Mouse (Mus musculus) bone marrow macrophage, adult 2 months (primary cell): ENCODE measurements around the gene Gas2l3. TPM values are rescaled to one million over a fixed set of nuclear protein-coding genes. Genes with fewer than 3 reads are reported as not detected.

ENCODE experiments used
- H3K27ac ChIP-seq: 2 replicates; pipeline ENCODE4 v1.5.1; 2012; ENCODE audit warnings: low read depth, low read length; ENCODE audit not compliant: insufficient read depth
- H3K4me1 ChIP-seq: 2 replicates; pipeline ENCODE4 v1.6.1; 2012; ENCODE audit warnings: low read length; ENCODE audit not compliant: control insufficient read depth, insufficient read depth
- H3K4me3 ChIP-seq: 2 replicates; pipeline ENCODE4 v1.5.1; 2012; ENCODE audit warnings: mild to moderate bottlenecking, low read length, moderate library complexity; ENCODE audit not compliant: insufficient read depth
- CTCF ChIP-seq: IDR thresholded peaks from 2 replicates; pipeline ENCODE4 v1.5.1; 2012; ENCODE audit warnings: low read depth, mild to moderate bottlenecking, low read length, moderate library complexity
- POLR2A ChIP-seq: IDR thresholded peaks from 2 replicates; pipeline ENCODE4 v1.6.1; 2012; ENCODE audit warnings: mild to moderate bottlenecking, low read depth, low read length, borderline replicate concordance
- polyA plus RNA-seq: library from polyadenylated mRNA; stranded (reverse); fragments of >200 nt; gene quantifications from 2 replicates; pipeline ENCODE4 v1.2.4, GENCODE M21; 2012; ENCODE audit not compliant: missing spikeins, insufficient read depth, insufficient read length

Gas2l3 gene
- polyA plus RNA-seq, 1 experiment, result 48.2 TPM

DNA sequence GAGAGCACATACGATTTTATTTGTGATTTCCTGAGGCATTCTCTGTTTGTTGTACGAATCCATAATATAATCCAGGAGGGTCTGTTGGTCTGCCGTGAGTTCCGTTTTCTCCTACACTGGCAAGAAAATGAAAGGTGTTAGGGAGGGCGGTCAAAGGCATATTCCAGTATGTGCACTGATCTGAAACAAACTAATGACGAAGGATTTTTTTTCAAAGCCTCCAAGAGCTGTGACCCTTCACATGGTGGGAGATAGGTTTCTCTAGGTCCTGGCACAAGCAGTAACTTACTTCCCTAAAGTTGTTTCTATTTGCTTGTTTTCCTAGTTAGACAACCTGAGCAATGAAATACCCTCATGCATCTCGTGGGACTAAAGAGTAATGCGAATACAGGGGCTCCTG lies 35.0 kb upstream of the Gas2l3 start:
- Histone ChIP-seq H3K4me1 (no peaks in the 10 kb centered on the region), H3K27ac (no peak overlapping the region), H3K4me3 (no peak overlapping the region)
- TF ChIP-seq POLR2A, result no peak
- no peak for TF ChIP-seq CTCF

DNA sequence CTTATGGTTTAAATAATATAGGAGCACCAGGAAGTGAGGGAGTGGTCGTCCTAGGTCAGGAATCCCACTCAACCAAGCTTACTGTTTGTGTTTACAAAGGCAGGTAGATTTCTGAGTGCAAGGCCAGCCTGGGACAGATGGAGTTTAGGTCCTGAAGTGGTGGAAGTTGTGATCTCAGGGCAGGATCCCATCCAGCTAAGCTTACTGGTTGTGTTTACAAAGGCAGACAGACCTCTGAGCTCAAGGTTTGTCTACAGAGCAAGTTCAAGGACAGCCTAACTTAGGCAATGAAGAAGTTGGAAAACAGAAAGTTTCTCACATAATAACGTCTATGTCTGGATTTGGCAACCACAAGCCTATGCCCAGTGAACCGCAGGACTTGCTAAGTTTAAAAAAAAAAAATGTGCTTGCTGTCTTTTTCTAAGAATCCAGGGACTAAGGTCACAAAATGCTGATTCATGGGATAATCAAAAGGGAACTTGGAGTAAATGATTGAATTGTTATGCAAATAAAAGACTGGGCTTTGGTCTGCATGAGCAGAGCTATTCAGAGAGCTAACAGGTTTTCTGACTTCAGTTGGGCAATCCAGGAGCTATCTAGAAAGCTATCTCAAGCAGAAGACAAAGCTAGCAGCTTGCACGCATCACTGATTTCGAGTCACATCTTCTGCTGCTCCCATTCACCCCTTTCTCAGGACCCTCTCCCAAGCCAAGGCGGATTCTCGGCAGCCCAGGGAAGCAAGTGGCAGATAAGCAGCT lies 27.0 kb upstream of the Gas2l3 start:
- H3K4me3 ChIP-seq, result no peak overlapping the region

DNA sequence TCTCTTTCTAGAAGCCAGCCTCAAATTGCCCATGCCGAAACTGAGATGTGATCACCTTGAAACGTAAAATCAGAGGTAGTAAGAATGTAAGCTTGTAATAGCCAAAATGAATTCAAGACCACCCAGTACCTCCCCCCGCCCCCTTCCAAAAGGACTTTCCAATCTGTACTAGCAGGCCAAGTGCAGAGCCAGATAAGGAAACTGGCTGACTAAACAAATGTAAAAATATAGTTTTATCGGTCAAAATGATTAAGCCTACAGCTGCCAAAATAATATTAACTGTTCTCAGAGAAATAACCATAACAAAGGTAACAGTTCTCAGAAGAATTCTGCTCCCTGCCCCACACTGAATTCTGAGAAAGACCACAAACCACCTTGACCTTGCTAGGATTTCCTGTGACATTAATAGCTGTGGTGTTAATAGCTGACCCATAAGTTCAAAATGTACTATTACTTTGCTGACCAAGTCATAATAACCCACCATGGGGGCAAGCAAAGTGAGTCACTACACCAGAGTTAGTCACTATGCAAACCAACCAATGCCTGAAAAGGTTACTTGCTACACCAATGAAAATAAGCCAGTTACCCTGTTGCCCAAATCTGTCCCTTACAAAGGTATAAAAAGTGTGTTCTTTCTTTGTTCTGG lies 21.1 kb upstream of the Gas2l3 start:
- Histone ChIP-seq H3K27ac (no peak overlapping the region), H3K4me1 (no peaks in the 10 kb centered on the region), H3K4me3 (no peak overlapping the region)
- no peak for TF ChIP-seq POLR2A
- TF ChIP-seq CTCF, result no peak

More for the DNA sequence above, 27.0 kb upstream of the Gas2l3 start:
- no peak for TF ChIP-seq CTCF
- no peak for TF ChIP-seq POLR2A
- peaks cover 2% of the 10 kb centered on the region; the same call in 1 of the 2 replicates for H3K4me1 ChIP-seq
- no peak overlapping the region for H3K27ac ChIP-seq

DNA sequence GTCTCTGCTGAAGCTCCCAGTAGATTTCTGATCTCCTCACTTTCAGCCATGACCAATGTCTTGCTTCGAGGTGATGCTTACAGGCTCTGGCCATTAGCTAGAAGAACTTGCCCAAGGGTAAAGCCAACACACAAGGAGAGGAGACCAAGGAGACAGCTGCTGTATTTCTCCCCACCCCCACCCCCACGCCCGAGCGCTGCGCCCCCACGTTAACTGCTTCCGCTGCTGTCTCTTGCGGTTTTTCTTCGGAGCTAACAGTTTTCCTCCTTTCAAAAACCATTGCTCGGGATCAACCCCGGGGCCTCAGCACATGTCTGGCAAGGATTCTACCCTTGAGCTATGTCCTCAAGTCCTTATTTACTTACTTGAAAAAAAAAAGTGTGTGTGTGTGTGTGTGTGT lies 19.1 kb upstream of the Gas2l3 start:
- TF ChIP-seq POLR2A, result no peak
- TF ChIP-seq CTCF, result no peak
- Histone ChIP-seq H3K27ac (no peak overlapping the region), H3K4me3 (no peak overlapping the region), H3K4me1 (peaks cover 12% of the 10 kb centered on the region)

DNA sequence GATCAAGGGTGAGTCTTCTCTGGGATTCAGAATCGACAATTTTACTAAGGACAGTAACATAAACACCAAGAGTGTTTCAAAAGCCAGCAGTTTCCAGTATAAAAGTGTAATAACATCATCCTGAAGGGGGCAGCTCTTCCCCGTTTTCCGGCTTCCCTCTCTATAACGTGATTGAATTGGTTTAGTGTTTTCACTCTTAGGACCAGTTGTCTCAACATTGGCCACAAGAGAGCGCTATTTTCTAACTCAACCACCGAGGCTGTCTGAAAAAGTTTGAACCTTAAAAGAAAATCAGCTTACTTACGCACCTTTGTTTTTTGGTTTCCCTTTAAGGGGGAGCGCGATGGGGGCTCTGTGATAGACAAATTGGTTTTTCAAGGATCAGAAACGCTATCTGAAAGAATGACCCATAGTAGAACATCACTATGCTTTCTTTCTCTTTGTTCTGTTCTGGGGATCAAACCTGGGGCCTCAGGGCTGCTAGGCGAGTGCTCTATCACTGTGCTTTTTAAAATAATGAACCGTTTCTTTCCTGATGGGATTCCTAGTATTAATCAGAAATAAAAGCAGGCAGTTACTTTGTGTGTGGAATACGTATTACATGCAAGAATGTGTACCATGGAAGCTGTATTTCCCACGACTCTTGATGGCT lies 18.2 kb upstream of the Gas2l3 start:
- Histone ChIP-seq H3K4me1 (peaks cover 12% of the 10 kb centered on the region), H3K4me3 (no peak overlapping the region), H3K27ac (no peak overlapping the region)
- TF ChIP-seq CTCF (no peak), POLR2A (no peak)

DNA sequence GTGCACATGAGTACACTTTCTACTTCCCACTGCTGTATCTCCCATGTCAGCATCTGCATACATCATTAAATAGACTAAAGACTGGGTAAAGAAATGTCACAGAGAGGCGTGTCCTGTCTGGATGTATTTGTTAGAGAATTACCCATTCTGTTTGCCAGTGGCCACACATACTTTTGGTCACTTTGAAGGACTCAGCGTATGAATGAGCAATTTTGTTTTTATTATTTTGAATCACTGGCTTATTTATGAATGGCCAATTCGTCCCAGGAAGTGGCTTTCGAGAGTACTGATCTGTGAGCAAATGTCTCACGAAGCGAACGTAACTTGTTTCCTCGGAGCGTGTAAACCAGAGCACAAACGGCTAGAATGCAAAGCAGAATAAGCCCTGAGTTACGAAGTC lies 17.2 kb upstream of the Gas2l3 start:
- no peak overlapping the region for H3K4me3 ChIP-seq
- no peak overlapping the region for H3K27ac ChIP-seq
- no peak for TF ChIP-seq CTCF
- no peak for TF ChIP-seq POLR2A
- peaks cover 12% of the 10 kb centered on the region for H3K4me1 ChIP-seq

DNA sequence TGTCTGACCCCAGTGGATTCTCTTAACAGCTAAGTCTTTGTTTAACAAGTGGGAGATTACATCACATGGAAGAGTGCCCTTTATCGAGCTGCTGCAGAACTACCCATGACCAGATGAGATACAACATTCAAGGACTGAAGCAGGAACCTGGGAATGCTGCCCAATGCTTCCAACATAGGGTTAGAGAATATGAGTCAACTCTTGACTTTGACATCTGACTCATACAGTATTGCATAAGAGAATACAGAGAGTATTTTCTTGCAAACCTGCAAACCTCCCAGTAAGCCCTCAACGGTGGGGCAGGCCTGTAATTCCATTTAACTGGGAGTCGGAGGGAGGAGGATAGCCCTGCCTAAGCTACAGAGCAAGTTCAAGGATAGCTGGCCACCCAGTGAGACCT lies 15.0 kb upstream of the Gas2l3 start:
- Histone ChIP-seq H3K4me1 (peaks cover 20% of the 10 kb centered on the region), H3K4me3 (no peak overlapping the region), H3K27ac (no peak overlapping the region)
- TF ChIP-seq CTCF, result no peak

DNA sequence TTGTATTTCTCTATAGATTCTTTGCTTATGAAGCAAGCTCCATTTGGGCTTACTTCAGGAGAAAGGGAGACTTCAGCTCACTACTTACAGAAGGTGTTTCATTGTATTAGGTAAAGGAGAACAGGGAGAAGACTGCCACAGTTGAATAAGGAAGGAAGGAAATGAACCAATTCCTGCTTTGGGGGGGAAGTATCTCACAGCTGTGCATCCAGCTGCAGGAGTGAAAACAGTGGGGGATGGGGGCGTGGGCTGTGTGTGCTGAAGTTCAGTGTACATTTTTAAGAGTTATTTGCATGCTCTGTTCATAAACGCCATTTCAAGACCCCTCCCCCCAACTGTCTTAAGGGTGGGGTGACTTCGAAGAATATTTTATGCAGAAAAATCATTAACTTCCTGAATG lies 10.0 kb upstream of the Gas2l3 start:
- H3K27ac ChIP-seq, result peak overlapping the region; percentile 47

DNA sequence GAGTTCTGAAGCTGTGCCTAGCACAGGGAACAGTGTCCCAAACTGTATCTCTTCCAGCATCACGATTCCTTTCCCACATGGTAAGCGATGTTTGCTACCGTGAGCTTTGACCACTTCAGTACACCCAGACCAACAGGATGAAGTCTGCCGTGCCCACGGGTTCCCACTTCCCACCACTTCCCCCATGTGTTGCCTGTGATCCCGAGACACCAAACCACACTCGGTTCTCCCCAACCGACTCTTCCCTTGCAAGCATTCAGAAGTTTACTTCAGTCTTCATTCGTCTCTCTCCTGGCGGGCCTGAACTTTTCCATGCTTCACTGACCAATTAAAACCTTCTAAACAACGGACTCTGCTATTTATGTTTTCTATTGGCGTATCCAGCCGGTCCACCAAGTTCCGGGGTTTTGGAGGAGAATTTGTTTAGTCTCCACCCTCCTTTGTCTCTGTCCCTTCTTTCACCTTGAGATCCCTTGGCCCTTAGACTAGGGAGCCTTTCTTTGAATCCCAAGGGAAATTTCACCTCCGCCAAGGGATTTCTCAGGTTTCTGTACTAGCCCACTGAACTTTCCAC lies 9.4 kb upstream of the Gas2l3 start:
- no peak for TF ChIP-seq POLR2A
- TF ChIP-seq CTCF, result no peak
- Histone ChIP-seq H3K27ac (peak overlapping the region; percentile 47), H3K4me3 (no peak overlapping the region), H3K4me1 (peaks cover 24% of the 10 kb centered on the region)

More for the DNA sequence above, 10.0 kb upstream of the Gas2l3 start:
- no peak for TF ChIP-seq CTCF
- no peak for TF ChIP-seq POLR2A
- no peak overlapping the region for H3K4me3 ChIP-seq
- H3K4me1 ChIP-seq, result peaks cover 29% of the 10 kb centered on the region

DNA sequence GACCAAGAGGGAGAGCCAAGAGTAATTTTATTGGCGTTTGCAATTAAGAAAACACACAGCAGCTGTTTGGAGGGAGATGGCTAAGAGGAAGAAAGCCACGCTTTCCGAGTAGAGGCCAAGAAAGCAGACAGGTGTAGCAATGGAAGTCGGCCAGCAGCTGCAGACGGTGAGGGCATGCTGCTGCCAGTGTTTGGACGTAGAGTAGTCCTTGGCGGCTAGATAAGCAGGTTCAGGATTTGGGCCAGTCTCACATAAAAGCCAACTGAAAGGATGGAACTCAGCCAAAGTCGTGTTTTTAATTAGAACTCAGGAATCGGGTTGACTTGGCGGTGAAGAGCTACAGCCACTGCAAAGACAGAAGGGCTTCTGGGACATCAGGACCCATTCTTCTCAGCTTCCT lies 6.6 kb upstream of the Gas2l3 start:
- TF ChIP-seq CTCF, result no peak
- no peak for TF ChIP-seq POLR2A
- Histone ChIP-seq H3K4me3 (no peak overlapping the region), H3K27ac (no peak overlapping the region), H3K4me1 (peaks cover 25% of the 10 kb centered on the region)
